Mouse (Mus musculus) c-Kit-positive CD71-positive TER-119-positive erythroid progenitor cells, embryonic 14.5 days (primary cell): ENCODE data around the gene 4931428L18Rik.

ENCODE experiments used
- DNase-seq: peaks from one replicate; pipeline ENCODE4 v3.0.0-alpha.2; 2013; ENCODE audit warnings: low spot score

The 4931428L18Rik gene

DNA sequence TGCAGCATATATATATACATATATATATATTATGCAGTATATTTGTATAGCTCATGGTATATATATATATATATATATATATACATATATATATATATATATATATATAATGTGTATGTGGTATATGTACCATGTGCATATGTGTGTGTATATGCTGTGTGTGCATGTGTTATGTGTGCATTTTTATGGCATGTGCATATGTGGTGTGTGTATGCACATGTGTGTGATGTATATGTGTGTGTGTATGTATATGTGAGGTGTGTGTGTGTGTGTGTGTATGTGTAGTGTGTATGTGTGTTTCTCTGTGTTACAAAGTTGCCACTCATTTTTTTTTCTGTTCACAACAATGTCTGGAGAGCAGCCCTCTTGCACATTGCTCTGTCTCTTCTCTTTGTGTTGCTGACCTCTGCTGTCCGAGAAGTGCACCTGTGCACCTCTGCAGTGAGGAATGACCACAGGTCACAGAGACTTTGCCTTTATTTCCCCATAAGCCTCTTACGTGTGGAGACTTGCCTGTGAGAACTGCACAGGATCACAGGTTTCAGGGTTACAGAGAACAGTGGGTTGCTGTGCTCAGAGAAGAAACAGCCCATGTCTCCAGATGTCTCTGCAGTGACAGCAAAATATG, 69.6 kb downstream of the 4931428L18Rik start:
- no peak for DNase-seq

- no peak for DNase-seq
These were observed 71.9 kb downstream of the 4931428L18Rik start for GRCm38 (mm10) chr1:31150546-31150945.

- no peak for DNase-seq
These were observed 72.8 kb downstream of the 4931428L18Rik start for GRCm38 (mm10) chr1:31149671-31150070.

- no peak for DNase-seq
These were observed 78.9 kb downstream of the 4931428L18Rik start for GRCm38 (mm10) chr1:31143571-31143970.

- no peak for DNase-seq
These were observed 80.0 kb downstream of the 4931428L18Rik start for GRCm38 (mm10) chr1:31142288-31143094.

DNA sequence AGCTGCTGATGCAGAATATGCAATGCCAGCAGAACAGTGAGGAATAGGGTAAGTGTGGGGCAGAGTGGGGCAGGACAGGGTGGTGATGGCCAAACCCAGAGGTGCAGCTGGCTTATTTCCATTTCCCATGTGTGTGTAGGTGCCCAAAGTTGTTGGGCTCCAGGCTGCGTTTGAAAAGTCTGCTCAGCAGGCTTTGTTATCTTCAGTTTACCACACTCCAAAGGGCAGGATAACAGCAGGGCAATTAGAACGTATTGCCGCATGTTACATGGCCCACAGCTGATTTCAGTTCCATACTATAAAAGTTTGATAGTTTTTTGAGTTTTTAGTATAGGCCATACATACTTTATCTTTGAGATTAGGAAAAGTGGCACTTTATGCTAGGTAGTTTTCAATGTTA, 84.1 kb downstream of the 4931428L18Rik start:
- no peak for DNase-seq

DNA sequence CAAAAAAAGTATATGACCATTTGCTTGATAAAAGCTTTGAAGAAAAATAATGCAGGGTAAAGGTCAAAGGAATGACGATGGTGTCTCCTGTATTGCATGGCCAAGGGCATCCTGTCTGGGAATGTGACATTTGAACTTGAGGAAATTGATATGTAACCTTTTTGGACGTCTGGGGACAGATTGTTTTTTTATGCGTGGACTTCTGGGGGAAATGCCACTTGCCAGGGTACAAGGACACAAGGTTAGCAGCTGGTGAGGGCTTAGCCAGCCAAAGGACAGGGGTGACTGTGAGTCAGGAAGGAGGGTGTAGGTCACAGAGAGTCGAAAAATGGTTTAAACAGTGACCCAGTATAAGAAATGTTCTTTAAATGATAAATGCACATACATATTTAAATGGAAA, 109.0 kb downstream of the 4931428L18Rik start:
- no peak for DNase-seq

- no peak for DNase-seq
These were observed 114.5 kb downstream of the 4931428L18Rik start for GRCm38 (mm10) chr1:31107961-31108360.

- no peak for DNase-seq
These were observed 119.4 kb downstream of the 4931428L18Rik start for GRCm38 (mm10) chr1:31102863-31103657.

DNA sequence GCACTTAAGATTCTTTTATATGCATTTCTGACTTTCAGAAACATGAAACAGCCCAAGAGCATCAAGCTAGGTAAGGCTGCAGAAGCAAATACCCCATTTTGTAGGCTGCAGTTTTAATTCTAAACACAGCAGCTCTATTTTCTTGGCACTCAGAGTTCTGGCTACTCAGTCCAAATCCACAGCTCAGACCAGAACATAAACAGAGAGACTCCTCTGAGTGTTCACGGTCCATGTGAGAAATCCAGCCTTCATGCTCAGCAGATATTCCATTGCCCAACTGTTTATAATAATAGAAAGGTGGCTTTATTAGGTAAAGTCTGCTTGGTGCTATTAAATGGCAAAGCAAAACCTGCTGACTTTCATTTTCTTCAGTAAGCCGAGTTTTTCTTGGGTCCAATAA, 120.2 kb downstream of the 4931428L18Rik start:
- no peak for DNase-seq

DNA sequence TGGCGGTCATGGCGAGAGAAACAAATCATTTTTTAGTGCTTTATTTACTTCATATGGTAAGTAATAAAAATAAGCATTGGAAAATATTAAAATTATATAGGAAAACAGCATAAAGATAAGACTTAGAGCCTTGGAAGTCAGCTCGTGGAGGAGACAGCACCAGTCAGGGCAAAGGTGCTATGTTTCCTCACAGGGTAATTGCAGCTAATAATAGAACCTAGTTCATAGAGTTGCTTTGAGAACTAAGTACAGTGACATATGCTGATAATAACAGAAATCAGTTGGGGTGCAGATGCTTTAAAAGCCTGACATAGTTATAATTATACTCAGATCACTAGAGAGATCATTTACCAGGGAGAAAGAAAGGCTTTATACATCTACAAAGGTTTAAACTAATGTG, 125.3 kb downstream of the 4931428L18Rik start:
- DNase-seq, result no peak

- DNase-seq, result no peak
These were observed 126.1 kb downstream of the 4931428L18Rik start for GRCm38 (mm10) chr1:31096466-31096793.

DNA sequence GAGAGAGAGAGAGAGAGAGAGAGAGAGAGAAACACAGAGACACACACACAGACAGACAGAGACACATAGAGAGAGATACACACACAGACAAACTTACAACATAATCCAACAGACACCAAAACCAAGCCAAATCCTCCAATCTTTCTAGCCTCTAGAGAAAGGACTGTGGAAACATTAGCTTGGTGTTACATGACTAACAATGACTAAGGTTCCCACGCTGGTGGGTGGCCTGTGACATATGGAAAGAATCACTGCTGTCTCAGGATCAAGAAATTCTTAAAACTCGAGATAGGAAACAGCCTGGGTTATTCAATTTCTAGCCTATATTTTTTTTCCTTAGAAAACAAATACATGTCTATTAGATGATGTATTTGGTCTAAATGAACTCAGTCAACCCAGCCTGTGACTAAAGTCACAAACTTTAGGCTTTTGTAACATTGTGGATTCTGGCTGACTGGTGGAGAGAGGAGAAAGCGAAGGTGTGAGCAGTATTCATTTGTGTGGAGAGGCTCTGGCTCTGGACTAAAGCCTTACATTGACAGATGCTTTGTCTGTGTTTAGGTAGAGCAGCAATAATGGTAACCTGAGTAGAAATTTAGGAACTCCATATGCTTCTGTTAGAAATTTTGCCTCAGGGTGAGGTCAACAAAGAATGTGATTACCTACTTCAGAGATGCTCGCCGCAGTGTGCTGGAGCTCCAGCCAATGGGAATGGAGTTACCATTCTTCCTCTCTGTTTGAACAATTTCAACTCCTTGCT, 126.6 kb downstream of the 4931428L18Rik start:
- no peak for DNase-seq

DNA sequence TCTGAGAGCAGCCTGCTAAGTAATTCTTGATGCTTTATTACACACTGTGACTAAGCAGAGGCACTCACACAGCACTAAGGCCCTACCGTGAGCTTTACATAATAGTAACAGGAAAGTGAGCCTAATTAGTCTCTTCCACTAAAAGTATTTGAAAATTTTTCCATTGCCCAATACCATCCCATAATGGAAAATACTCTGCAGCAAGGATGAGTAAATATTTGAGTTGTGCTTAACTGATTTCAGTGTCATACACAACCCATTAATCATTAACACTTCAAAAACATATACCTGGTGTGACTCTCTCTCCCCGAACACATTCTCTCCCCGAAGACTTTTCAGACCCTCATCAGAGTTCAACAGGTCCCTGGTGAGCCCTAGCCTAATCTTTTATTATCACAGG, 127.7 kb downstream of the 4931428L18Rik start:
- DNase-seq, result no peak

- no peak for DNase-seq
These were observed 128.5 kb downstream of the 4931428L18Rik start for GRCm38 (mm10) chr1:31093939-31094338.

- DNase-seq, result no peak
These were observed 133.8 kb downstream of the 4931428L18Rik start for GRCm38 (mm10) chr1:31088686-31089085.

GRCm38 (mm10) chr1:31072523-31073370, 149.7 kb downstream of the 4931428L18Rik start:
- DNase-seq, result no peak

DNA sequence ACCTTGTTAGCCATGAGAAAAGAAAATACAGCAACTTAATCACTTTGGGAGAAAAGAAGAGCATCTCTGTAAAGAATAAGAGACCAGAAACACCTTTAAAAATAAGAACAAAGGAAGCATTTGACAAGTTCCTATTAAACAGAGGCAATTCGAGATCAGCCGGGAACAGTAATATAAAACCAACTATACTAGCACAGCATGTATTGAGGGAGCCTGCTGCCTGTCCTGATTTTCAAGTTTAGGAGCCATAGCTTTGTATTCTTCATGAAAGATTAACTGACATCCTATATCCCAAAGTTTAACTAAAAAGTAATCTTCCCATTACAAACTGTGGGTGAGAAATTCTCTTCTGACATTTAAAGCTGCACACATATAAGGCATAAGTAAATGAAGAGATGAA, 151.3 kb downstream of the 4931428L18Rik start:
- no peak for DNase-seq

- no peak for DNase-seq
These were observed 157.4 kb downstream of the 4931428L18Rik start for GRCm38 (mm10) chr1:31064817-31065740.

DNA sequence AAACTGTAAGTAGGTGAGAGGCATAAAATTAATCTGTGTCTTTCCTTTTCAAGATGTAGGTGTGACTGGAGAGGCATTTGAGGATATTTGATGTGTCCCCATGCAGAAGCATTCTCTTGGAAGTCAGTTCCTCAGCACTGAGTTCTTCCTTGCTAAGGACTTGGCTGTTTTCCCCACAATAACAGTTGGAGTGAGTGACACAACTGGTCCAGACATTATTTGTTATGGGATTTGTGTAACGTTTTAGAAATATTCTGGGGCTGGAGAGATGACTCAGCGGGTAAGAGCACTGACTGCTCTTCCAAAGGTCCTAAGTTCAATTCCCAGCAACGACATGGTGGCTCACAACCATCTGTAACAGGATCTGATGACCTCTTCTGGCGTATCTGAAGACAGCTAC, 162.7 kb downstream of the 4931428L18Rik start:
- DNase-seq, result no peak
